Mouse (Mus musculus) T-helper 17 cell (primary cell): Measurements from ENCODE around the gene Foxc1.

Experiments used
- in situ Hi-C, 2 experiments: fragments of 300-600 bp; cut with MboI, MseI; formaldehyde crosslinking; loops; 1 replicate in 1 of 2; 2 replicates in 1 of 2; pipeline ENCODE4 v1.15.1; 2025; ENCODE audit warnings: high pct_unique_total_duplicates in 2 of 2

Foxc1 gene

GRCm38 (mm10) chr13:31806428-31806832 lies at the start of gene Foxc1:
Gene Foxc1, plus strand, starts transcription at chr13:31806633.
- in situ Hi-C loops = loop anchor here in 1 of 2 experiments (5.0 kb wide), 1 partner anchor 416 kb away; no protein-coding TSS in a partner anchor

- in situ Hi-C loops = no loop called here
These were observed 46.0 kb upstream of the Foxc1 start for GRCm38 (mm10) chr13:31760411-31760810.

- in situ Hi-C loops = no loop called here
These were observed 45.4 kb upstream of the Foxc1 start for GRCm38 (mm10) chr13:31761057-31761456.

GRCm38 (mm10) chr13:31764419-31764818 lies 42.0 kb upstream of the Foxc1 start:
- in situ Hi-C loops = no loop called here

GRCm38 (mm10) chr13:31765564-31765963 lies 40.9 kb upstream of the Foxc1 start:
- in situ Hi-C loops = no loop called here

GRCm38 (mm10) chr13:31772882-31773281 lies 33.6 kb upstream of the Foxc1 start:
- in situ Hi-C loops = no loop called here

- in situ Hi-C loops = no loop called here
These were observed 30.7 kb upstream of the Foxc1 start for GRCm38 (mm10) chr13:31775762-31776161.

- in situ Hi-C loops = no loop called here
These were observed 27.0 kb upstream of the Foxc1 start for GRCm38 (mm10) chr13:31779281-31779981.

- in situ Hi-C loops = no loop called here
These were observed 26.1 kb upstream of the Foxc1 start for GRCm38 (mm10) chr13:31780299-31780698.

- in situ Hi-C loops = no loop called here
These were observed 24.4 kb upstream of the Foxc1 start for GRCm38 (mm10) chr13:31782063-31782462.

- in situ Hi-C loops = no loop called here
These were observed 21.7 kb upstream of the Foxc1 start for GRCm38 (mm10) chr13:31784757-31785156.

- in situ Hi-C loops = loop anchor here in 1 of 2 experiments (5.0 to 10.0 kb wide), 3 partner anchors 332 to 890 kb away; no protein-coding TSS in a partner anchor
These were observed 13.8 kb upstream of the Foxc1 start for GRCm38 (mm10) chr13:31792480-31793132.

GRCm38 (mm10) chr13:31793163-31793562 lies 13.3 kb upstream of the Foxc1 start:
- in situ Hi-C loops = loop anchor here in 1 of 2 experiments (5.0 to 10.0 kb wide), 3 partner anchors 332 to 889 kb away; no protein-coding TSS in a partner anchor

GRCm38 (mm10) chr13:31797346-31797745 lies 9.1 kb upstream of the Foxc1 start:
- in situ Hi-C loops = loop anchor here (5.0 to 10.0 kb wide), 6 partner anchors 165 to 875 kb away; no protein-coding TSS in a partner anchor

- in situ Hi-C loops = loop anchor here (5.0 to 10.0 kb wide), 6 partner anchors 164 to 874 kb away; no protein-coding TSS in a partner anchor
These were observed 8.4 kb upstream of the Foxc1 start for GRCm38 (mm10) chr13:31798075-31798474.

- in situ Hi-C loops = loop anchor here in 1 of 2 experiments (5.0 kb wide), 1 partner anchor 156 kb away; no protein-coding TSS in a partner anchor
These were observed 5.6 kb upstream of the Foxc1 start for GRCm38 (mm10) chr13:31800581-31801576.

GRCm38 (mm10) chr13:31801703-31802305 lies 4.6 kb upstream of the Foxc1 start:
- in situ Hi-C loops = loop anchor here in 1 of 2 experiments (5.0 kb wide), 1 partner anchor 155 kb away; no protein-coding TSS in a partner anchor

- in situ Hi-C loops = loop anchor here in 1 of 2 experiments (5.0 kb wide), 1 partner anchor 155 kb away; no protein-coding TSS in a partner anchor
These were observed 4.0 kb upstream of the Foxc1 start for GRCm38 (mm10) chr13:31802447-31802846.

GRCm38 (mm10) chr13:31803166-31804093 lies 3.0 kb upstream of the Foxc1 start:
- in situ Hi-C loops = loop anchor here in 1 of 2 experiments (5.0 kb wide), 1 partner anchor 154 kb away; no protein-coding TSS in a partner anchor
